Mouse (Mus musculus) olfactory bulb, adult 2 months (tissue): ENCODE measurements around the gene Ndufb2.

ENCODE experiments used
- CTCF ChIP-seq: fragments of 200-500 bp; IDR thresholded peaks from 2 replicates; pipeline ENCODE4 v1.5.1; 2012; ENCODE audit warnings: low read depth, mild to moderate bottlenecking, low read length, moderate library complexity; ENCODE audit not compliant: insufficient read depth
- POLR2A ChIP-seq: fragments of 200-500 bp; IDR thresholded peaks from 2 replicates; pipeline ENCODE4 v1.6.1; 2012; ENCODE audit warnings: mild to moderate bottlenecking, low read depth, low read length, moderate library complexity; ENCODE audit not compliant: insufficient read depth

DNA sequence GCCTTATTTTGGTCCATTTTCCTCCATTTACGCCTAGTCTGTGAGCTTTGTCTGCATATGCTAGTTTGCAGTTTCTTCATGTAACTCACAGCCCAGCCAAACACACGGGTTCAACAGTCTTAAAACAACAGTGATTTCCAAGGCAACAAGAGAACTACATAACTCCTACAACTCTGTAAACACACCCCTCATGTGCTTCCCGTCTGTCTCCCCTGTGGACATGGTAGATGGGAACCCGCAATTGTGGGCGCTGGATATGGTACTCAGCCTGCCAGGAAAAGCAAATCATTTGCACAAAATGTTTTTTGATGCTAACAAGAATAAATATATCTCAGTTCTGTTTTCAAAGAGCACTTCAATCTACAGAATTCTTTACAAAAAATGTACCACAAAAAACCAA, 12.2 kb downstream of the Ndufb2 start:
- TF ChIP-seq CTCF (no peak), POLR2A (no peak)
